Mouse (Mus musculus) lung, postnatal 25 days (tissue): ENCODE measurements around the gene Mthfd1l.
"Not testable (repeated sequence)": the region's sequence is repeated elsewhere in the genome, so short reads cannot be mapped to it uniquely, and the experiment has no call there.

Source experiments
- DNase-seq: peaks from one replicate; pipeline ENCODE4 v3.0.0; 2022; ENCODE audit warnings: low spot score

The Mthfd1l gene

GRCm38 (mm10) chr10:4121197-4121596, 148.3 kb downstream of the Mthfd1l start:
- no peak for DNase-seq

- not testable (repeated sequence) for DNase-seq
These were observed 150.5 kb downstream of the Mthfd1l start for GRCm38 (mm10) chr10:4123280-4123945.

- DNase-seq, result no peak
These were observed 151.2 kb downstream of the Mthfd1l start for GRCm38 (mm10) chr10:4124148-4124547.

- no peak for DNase-seq
These were observed 152.3 kb downstream of the Mthfd1l start for GRCm38 (mm10) chr10:4125232-4125631.

- no peak for DNase-seq
These were observed 153.6 kb downstream of the Mthfd1l start for GRCm38 (mm10) chr10:4126335-4127012.

GRCm38 (mm10) chr10:4128411-4128810, 155.5 kb downstream of the Mthfd1l start:
- DNase-seq, result no peak

GRCm38 (mm10) chr10:4128915-4129314, 156.0 kb downstream of the Mthfd1l start:
- no peak for DNase-seq

- no peak for DNase-seq
These were observed 156.5 kb downstream of the Mthfd1l start for GRCm38 (mm10) chr10:4129461-4129860.

GRCm38 (mm10) chr10:4130034-4130607, 157.2 kb downstream of the Mthfd1l start:
- DNase-seq, result no peak

- no peak for DNase-seq
These were observed 159.8 kb downstream of the Mthfd1l start for GRCm38 (mm10) chr10:4132735-4133134.

GRCm38 (mm10) chr10:4135100-4135764, 162.3 kb downstream of the Mthfd1l start:
- DNase-seq, result no peak

- no peak for DNase-seq
These were observed 166.6 kb downstream of the Mthfd1l start for GRCm38 (mm10) chr10:4139531-4139930.

GRCm38 (mm10) chr10:4141689-4142088, 168.8 kb downstream of the Mthfd1l start:
- DNase-seq, result no peak

GRCm38 (mm10) chr10:4142816-4143215, 169.9 kb downstream of the Mthfd1l start:
- DNase-seq, result no peak

- no peak for DNase-seq
These were observed 170.5 kb downstream of the Mthfd1l start for GRCm38 (mm10) chr10:4143381-4143780.

- no peak for DNase-seq
These were observed 172.3 kb downstream of the Mthfd1l start for GRCm38 (mm10) chr10:4145080-4145807.

- DNase-seq, result no peak
These were observed 174.0 kb downstream of the Mthfd1l start for GRCm38 (mm10) chr10:4146947-4147346.

GRCm38 (mm10) chr10:4151159-4151558, 178.2 kb downstream of the Mthfd1l start:
- DNase-seq, result no peak

- DNase-seq, result peak; percentile 64
These were observed 179.2 kb downstream of the Mthfd1l start for GRCm38 (mm10) chr10:4151862-4152776.

GRCm38 (mm10) chr10:4153031-4153430, 180.1 kb downstream of the Mthfd1l start:
- no peak for DNase-seq

- DNase-seq, result no peak
These were observed 181.1 kb downstream of the Mthfd1l start for GRCm38 (mm10) chr10:4154035-4154434.
